Mouse (Mus musculus) lung, postnatal 36 days (tissue): ENCODE measurements at regions not wholly inside any gene's neighbourhood (a gene's known extent, or its start where the extent isn't known, plus 50 kb on each side); places are given as distances from the start of the nearest gene placed in this dataset.
A peak's percentile ranks its signal among the peaks of the same experiment; 100 is the strongest.

Experiments
- DNase-seq: peaks from one replicate; pipeline ENCODE4 v3.0.0; 2022; ENCODE audit warnings: mixed read lengths

GRCm38 (mm10) chr13:102034484-102034883, 266.5 kb upstream of the Pik3r1 start:
- no peak for DNase-seq

DNA sequence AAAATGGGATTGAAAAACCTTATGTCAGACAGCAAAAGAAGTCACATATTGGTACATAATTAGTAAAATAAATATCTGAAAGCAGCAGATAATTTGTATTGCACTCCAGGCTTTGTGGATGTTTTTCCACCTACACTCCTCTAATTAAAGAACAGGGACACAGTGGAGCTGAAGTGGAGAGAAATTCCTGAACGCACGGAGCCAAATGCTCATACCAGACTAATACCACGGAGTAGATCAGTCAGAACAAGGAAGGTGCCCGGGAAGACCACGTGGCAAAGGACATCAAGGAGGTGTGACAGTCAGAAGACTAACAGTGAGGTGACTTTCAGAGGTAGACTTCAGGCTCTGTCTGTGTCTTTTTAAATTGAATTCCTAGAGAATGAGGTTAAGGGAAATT, 268.0 kb upstream of the Pik3r1 start:
- DNase-seq = no peak

DNA sequence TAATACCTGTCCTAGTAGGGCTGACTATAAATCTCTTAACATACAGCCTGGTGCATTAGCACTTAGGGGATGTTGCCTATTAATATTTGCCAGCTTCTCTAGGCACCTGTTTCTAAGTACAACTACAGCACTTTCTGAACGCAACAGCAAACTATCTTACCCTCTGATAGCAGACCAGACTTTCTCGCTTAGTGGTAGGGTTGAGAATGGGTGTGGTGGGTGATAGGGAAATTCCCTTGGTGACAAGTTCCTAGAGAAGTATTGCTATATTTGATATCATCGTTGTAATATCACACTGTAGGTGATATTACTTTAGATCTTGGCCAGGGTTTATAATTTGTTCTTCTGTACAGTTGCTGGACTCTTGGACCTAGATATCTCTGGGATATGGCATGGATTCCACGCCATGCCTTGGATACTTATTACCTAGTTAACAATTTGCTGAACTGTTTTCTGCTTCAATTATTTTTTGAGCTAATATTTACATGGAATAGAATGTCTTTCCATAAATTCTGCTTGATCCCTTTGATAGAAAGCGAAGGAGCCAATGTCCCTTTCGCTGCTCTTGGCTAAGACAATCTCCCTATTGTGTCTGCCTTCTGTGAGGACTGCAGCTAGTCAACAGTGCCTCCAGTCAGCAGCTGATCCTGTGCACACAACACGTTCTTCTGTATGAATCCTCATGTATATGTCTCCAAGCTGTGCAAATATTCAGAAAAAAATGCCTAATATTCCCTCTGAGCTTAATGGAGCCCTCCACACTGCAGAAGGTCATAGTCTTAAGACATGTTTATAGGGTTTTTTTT, 269.0 kb upstream of the Pik3r1 start:
- DNase-seq = no peak

DNA sequence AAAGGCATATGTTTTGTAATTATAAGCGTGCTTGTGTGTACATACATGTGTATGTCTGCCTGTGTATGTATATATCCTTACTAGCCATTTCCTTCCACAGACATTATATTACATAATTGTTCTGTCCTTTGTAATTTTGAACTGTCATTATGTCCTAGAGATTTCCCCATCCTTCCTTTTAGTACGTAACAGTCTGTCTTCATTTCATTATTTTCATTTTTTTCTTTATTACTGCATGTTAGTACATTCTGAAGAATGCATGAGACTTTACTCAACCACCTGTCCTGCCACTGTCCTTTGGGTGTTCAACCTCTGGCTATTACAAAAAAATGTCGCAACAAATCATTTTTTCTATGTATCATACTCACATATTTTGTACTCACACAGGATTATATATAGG, 292.2 kb upstream of the Pik3r1 start:
- no peak for DNase-seq

- DNase-seq = no peak
Measured at GRCm38 (mm10) chr13:102064590-102065273, 296.7 kb upstream of the Pik3r1 start.

DNA sequence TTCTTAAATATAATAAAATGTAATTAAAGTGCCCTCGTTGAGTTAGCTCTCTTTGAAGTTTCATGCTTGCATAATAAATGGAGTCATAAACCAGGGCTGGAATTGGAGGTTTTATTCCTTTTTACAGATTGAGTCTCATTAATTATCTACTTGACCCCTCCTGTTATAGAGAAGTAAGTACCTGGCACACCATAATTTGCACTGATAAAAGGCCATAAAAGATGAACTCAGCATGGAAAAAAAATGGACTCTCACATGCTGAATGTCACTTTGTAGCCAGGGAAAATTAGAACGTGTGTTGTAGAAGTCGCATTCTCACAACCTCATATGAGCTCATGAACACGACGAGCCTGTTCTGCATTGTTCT, 297.2 kb upstream of the Pik3r1 start:
- no peak for DNase-seq

GRCm38 (mm10) chr13:102065796-102066195, 297.8 kb upstream of the Pik3r1 start:
- DNase-seq = peak; percentile 36

DNA sequence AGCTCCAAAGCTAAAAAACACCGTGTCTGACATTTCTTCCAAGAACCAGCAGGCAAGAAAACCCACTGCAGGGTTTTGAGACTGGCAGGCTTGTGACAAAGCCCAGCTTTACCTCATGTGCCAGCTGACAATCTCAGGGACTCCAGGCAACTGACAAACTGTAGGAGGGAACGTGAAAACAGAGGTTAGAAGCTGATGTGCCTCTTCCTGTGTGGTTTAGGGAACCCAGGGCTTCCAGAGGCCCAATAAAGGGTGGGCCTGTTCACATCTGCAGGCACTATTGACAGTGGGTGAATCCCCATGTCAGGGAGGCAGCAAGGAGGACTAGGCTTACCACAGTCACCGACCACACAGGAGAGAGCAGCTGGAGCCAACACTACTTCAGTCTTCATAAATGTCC, 302.7 kb upstream of the Pik3r1 start:
- no peak for DNase-seq

DNA sequence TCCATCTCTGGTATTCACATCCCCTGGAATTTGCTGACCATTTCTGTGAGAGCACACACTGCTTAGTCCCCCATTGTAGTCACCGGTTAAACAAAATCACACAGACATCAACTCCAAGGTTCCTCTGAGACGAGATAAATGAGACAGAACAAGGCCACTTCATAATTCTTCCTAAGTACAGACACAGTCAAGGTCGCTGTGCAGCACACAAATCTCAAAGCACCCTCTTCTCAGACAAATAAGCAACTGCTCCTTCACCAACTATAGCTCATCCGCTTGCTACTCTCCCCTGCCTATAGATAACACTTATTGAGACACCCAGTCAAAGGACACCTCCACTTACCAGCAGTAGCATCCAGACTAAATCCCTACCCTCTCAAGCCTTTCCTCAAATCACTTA, 304.3 kb upstream of the Pik3r1 start:
- no peak for DNase-seq

GRCm38 (mm10) chr13:102087766-102088165, 319.7 kb upstream of the Pik3r1 start:
- no peak for DNase-seq

DNA sequence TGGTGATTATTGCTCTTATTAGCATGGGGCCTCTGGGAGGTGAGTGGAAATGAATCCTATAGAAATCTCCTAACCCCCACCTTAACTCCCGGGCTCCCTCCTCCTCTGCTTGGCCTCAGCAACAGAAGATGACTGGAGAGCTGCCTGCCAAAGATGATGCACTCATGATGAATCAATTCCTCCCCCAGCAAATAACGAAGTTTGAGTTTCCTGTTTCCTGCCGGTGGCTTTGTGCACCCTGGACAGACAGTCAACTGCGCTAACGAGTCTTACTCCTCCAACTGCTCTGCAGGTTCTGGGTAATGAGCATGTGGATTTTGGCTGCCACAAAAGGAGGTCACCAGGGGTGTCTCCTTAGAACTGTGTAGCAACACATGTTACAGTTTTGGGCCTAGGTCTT, 321.5 kb upstream of the Pik3r1 start:
- no peak for DNase-seq

DNA sequence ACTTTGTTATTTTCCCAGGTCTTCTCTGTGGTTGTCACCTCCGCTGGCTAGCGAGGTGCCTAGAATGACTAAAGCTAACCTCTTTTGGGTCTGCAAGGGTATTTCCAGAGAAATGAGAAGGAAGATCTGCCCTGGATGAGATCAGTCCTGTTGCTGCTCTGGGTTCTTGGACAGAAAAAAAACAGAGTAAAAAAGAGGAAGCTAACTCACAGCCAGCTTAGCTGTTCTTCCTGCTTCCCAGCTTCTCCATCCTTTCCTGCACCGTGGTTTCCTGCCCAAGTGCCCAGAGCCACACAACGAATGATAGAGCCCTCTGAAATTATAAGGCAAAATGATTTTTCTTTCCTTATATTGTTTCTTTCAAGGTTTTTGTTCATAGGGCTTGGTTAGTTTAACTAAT, 326.2 kb upstream of the Pik3r1 start:
- DNase-seq = no peak

DNA sequence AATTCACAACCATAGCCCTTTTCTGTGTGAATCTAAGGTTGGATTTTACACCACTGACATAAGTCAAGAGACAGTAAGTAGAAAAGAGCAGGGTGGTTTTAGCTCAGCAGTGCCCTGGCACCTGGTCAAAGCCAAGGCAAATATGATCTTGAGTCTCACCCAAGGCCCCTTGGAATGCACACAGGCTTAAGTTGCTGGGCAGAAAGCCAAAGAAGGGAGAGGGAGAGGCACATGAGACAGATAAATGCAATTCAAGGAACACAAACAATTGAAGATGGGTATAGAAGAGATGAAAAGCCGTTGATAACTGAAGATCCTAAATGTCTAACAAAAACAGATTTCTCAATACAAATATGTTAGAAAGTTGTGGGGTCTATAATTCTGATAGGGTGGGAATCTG, 335.1 kb upstream of the Pik3r1 start:
- DNase-seq = peak; percentile 62

- no peak for DNase-seq
Measured at GRCm38 (mm10) chr13:102106188-102106587, 338.2 kb upstream of the Pik3r1 start.

GRCm38 (mm10) chr13:102108204-102108603, 340.2 kb upstream of the Pik3r1 start:
- DNase-seq = no peak

- DNase-seq = no peak
Measured at GRCm38 (mm10) chr13:102108916-102109315, 340.9 kb upstream of the Pik3r1 start.

DNA sequence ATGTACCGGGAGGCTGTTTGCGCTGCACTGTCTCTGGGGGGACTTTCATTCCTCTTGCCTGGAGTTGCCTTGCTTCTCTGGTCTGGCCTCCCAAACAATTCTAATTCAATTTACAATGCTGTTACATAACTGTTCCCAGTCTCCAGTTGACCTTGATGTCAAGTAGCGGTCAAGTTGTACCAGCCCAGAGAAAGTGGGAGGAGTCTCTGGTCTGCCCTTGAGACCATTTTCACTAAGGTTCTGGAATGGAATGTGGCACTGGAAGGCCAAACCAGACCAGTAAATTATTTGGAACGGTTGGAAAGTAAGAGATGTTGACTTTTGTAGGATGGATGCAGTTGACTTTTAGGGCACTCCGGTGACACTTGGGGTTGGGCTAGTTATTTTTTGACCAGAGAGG, 345.9 kb upstream of the Pik3r1 start:
- DNase-seq = peak; percentile 91

- DNase-seq = peak; percentile 24
Measured at GRCm38 (mm10) chr13:102122341-102122740, 354.3 kb upstream of the Pik3r1 start.

DNA sequence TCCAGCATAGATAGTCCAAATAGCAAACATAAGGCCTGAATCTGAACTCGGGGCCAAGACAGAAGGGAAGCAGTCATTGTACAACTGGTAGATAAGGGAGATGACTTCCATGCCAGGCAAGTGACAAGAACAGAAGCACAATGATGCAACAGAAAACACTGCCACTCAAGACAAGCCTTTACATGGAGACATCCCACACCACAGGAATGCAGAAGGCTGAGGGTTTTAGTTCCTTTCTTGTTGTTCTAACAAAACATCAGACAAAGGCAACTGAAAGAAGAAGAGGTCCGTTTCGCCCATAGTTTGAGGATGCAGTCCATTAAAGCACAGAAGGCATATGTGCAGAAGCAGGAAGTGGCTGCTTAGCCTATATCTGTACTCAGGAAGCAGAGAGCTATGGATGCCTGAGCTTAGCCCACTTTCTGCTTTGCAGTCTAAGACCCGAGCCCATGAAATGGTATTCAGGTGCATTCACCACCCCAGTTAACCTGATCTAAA, 360.0 kb upstream of the Pik3r1 start:
- DNase-seq = no peak

DNA sequence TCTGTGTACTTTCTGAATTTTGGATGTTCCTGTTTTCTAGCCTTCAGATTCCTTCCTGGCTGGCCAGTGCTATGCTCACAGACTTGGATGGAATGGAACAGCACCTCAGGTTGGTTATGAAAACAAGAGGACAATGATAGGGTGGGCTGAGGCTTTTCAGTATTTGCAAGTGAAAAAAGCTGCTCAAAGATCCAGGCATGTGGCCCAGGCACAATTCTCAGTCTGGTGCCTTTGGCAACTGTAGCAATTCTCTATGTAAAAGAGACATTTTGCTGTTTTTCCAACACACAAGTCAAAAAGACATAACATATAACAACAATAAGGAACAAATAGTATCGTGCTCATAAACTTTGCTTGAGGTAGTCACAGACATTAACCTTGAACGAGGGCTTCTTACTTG, 363.4 kb upstream of the Pik3r1 start:
- no peak for DNase-seq

- no peak for DNase-seq
Measured at GRCm38 (mm10) chr13:102132154-102132553, 364.1 kb upstream of the Pik3r1 start.

DNA sequence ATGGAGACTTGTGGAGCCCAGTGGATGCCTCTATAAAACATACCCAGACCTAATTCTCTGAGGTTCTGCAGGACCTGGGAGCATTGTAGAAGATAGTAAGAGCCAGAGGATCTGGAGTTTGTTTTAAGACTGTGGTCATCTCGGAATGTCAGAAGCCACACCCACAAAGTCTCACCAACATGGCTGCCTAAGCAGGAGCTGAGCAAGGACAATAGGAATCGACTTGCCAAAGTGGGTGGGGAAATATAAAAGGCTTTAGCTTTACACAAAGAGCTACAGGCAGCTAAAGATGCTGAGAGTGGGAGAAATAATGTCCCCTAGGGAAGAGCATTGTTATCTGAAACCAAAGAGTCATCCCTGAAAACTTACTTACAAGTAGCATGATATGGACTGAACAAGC, 364.7 kb upstream of the Pik3r1 start:
- DNase-seq = no peak

GRCm38 (mm10) chr13:102135210-102135609, 367.2 kb upstream of the Pik3r1 start:
- DNase-seq = no peak

GRCm38 (mm10) chr13:102142986-102143385, 375.0 kb upstream of the Pik3r1 start:
- no peak for DNase-seq
